Mouse (Mus musculus): ENCODE data around the gene Gabpb2. TPM values are rescaled to one million over a fixed set of nuclear protein-coding genes. Genes with fewer than 3 reads are reported as not detected.

Gene Gabpb2
- total and polyA plus RNA-seq, 3 experiments = 4.5 to 21.1 (median 19.0) TPM

DNA sequence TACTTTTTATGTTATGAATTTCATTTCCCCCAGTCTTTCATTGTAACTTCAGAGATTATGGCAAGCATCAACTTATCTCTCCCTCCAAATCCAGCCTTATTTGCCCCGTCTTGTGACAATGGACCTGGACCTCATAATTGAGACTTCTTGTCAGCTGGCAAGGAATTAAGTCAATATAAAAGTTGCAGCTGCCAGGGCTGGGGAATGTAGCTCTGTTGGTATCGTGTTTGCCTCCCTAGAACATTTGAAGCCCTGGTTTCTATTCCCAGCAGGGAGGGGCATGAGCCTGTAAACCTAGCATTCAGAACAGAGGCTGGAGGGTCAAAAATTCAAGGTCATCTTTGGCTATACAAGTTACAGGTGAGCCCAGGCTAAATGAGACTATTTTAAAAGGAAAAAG lies 21.9 kb downstream of the Gabpb2 start:
- no peak for DNase-seq

DNA sequence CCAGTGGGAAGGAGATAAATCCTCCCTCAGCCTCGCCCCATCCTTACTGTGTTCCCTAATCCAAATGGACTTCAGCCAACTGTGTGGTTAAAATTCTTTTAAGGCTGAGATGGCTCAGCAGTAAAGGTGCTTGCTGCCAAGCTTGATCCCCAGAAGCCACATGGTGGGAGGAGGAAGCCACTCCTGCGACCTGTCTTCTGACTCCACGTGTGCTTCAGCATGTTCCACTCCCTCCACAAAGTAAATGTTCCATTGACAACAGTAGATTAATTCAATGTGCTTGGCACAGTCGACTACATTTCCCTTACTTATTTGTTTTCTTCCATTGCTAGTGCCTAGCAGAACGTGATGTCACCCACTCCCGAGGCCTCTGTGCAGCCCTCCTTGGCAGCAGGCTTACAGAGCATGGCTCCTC lies 23.0 kb downstream of the Gabpb2 start:
- no peak for DNase-seq

DNA sequence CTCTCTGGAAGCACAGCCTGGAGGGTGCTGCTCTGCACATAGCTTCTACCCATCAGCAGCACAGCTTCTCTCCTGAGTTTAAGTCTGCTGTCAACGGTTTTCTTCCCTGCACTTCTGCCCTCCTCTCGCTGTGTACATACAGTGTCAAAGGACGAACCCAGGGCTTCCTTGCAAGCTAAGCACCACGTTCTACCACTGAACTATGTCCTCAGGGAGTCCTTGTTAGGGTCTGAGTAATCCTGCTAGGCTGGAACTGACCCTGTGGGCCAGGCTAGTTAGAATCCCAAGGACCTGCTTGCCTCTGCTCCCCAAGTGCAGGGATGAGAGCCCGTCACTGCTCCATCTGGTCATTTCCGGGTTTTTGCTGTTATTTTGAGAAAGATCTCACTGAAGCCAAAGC lies 30.8 kb downstream of the Gabpb2 start:
- peak; percentile 24 for DNase-seq

DNA sequence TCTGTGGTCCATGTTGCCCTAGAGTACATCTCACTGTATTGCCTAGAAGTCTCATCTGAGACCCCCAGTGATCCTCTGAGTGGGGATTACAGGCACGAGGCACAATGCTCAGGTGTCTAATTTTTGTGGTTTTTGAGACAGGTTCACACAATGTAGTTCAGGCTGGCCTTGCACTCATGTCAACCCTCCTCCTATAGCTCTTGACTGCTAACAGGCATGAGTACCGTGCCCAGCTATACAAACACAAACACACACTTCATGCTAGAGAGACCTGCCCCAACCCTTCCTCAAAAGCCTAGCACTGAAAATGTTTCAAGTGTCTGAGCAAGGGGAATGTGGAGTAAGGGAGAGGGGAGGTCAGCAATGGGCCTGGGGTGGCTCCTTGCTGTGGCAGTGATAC lies 31.6 kb downstream of the Gabpb2 start:
- DNase-seq = no peak

DNA sequence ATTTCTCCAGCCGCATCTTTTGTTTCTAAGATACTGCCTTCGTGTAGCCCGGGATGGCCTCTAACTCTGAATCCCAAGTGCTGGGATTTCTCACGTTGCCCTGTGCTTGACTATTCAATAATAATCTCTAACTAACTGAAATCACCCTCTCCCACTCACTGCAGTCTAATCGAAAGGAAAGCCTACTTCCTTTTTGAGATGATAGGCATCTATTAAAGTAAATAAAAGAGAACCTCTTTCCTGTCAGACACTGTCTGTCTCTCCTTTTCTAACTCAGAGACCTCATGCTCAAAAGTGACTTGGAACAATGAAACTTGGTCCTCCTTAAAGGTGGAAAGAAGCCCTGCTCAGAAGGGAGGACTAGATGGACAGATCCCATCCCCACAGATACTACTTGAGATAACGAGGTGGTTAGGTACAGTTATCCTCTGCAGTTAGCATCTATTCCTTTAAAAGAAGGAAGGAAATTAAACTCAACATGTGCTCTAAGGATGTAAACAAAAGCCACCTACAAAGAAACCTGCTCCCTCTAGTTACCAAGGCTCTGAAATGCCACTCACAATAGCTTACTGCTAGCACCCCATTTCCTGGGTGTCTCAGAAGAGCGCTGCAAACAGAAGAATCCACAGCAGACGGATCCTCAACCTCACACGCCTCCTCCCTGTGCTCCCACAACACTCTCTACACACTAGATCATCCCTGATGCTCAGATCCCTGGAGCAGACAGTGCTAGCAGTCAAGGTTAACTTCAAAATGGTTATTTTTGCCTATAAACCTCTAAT lies 32.7 kb downstream of the Gabpb2 start:
- no peak for DNase-seq

DNA sequence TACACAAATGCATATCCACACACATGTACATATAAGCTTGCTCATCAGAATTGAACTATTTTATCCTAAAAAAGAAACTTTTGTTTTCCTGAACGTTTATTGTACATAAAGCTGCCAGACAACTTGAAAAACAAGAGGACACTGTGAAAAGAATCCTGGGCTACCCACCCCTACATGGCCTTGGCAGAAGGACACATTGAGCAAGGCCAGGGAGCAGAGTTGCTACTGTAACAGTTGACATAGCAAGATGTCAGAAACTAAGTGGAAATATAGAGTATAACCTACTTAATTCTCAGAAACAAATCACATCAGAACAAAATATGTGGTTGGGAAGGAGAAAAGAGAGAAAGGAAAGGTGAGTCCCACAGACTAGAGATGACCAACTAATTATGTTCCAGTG lies 35.9 kb downstream of the Gabpb2 start:
- DNase-seq = peak; percentile 62

DNA sequence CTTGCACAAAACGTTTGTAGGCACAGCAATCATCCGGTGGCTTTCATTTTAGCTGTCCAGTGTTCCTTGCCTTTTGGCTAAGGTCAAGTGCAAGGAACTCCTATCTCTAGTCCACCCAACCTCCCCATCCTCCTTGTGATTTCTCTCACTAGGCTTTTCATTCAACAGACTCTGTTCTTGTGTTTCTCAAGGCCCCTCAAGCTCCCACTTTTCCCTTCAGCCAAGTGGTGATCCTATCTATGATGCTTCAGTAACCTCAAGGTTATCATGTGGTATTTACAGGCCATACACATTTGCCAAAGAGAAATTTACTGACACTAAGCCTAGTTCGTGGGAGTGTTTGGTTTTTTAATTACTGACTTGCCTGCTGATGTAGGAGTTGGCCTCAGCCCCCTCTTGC lies 37.8 kb downstream of the Gabpb2 start:
- no peak for DNase-seq

DNA sequence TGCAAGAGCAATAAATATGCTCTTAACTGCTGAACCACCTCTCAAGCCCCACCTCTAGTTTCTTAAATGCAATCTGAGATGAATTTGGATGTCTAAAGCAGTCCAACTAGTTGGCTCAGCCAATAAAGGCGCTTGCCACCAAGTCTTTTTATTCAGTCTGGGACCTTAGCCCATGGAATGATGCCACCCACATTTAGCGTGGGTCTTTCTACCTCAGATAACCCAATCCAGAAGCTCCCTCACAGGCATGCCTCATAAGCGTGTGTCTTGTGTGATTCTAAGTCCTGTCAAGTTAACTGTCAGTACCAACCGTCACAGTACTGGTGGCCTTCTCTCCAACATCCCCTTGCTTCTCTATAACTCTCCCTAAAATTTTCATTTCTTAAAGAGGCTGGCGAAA lies 38.8 kb downstream of the Gabpb2 start:
- DNase-seq = no peak

DNA sequence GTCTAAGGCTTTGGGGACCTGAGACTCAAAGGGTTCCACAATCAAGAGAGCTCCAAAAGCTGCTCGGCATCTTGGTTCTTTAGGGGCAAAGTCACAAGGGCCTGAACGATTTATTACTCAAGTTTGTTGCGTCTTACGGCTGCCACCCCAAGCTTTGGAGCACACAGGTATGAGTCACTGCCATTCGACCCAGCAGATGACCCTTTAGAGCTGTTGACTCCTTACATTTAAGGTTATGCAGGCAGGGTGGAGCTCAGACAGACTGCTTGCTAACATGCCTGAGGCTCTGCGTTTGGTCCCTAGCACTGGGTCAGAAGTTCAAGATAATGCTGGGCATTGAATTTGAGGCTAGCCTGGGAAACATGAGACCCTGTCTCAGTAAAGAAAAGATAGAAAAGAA lies 40.1 kb downstream of the Gabpb2 start:
- no peak for DNase-seq

DNA sequence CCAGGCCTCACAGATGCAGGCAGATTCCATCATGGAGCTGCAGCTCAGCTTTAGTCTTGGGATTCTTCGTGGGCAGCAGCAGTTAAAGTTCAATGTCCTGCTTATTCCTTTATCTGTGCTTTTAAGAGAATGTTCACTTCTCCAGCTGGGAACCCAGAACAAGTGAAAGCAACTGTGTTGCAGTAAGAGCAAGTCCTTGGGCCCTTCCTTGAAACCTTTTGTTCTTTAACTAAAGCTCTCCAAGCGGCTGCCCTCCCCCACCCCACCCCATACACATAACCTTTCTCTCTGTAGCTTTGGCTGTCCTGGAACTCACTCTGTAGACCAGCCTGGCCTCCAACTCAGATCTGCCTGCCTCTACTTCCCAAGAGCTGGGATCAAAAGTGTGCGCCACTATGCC lies 41.2 kb downstream of the Gabpb2 start:
- DNase-seq = no peak

DNA sequence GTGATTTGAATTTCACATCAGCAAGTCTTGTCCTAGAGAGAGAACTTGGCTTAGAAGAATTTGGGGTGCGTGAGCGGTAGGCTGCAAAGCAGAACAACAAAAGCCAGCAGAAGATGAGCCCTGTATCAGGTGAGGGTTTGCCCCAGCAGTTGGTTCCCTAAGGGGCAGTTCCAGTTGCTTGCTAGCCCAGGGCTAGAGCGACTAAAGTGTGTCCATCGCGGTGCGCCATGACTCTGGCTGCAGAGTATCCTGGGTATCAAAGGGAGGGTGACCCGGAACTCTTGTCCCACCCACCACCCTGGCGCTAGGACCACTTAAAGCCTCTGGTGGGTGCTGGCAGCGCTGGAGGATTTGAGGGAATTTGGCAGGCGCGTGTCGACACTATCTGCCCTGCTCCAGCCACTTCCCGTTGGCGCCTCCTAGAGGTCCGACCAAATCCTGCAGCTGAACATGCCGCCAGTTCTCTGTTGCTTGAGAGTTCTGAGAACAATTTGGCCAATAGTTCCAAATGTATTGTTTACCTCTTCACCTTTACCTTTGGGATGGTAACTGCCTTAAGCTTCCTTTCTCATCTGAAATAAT lies 43.6 kb downstream of the Gabpb2 start:
- DNase-seq = peak; percentile 88

DNA sequence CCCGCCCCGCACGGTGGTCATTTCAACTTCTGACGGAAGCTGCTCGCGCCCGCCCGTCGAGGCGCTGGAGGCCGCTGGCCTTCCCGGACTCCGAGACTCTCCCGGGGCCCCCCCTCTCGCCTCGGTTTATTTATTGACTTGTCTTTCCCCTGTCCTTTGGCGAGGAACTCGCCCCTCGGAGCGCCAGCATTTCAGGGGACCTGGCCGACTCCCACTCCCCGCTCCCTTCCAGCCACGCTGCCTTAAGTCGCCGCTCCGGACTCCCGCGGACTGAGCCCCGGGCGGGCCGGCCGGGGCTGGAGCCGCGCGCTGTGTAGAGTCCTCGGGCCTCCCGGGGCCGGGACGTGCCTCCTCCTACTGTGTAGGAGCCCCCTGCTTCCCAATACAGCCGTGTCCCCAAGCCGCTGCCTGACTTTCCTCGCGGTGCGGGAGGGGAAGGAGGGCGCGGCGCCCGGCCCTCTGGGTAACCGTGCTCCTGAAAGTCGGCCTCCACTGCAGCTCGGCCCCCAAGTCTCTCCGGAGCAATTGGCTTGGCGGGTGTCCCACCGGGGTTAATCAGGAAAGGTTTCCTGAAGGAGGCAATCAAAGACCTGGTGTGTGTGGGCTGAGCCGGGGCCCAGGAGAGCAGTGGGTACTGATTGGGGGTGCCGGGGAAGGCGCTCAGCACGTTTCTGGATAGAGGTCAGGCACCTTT lies 44.3 kb downstream of the Gabpb2 start:
- peak; percentile 43 for DNase-seq

DNA sequence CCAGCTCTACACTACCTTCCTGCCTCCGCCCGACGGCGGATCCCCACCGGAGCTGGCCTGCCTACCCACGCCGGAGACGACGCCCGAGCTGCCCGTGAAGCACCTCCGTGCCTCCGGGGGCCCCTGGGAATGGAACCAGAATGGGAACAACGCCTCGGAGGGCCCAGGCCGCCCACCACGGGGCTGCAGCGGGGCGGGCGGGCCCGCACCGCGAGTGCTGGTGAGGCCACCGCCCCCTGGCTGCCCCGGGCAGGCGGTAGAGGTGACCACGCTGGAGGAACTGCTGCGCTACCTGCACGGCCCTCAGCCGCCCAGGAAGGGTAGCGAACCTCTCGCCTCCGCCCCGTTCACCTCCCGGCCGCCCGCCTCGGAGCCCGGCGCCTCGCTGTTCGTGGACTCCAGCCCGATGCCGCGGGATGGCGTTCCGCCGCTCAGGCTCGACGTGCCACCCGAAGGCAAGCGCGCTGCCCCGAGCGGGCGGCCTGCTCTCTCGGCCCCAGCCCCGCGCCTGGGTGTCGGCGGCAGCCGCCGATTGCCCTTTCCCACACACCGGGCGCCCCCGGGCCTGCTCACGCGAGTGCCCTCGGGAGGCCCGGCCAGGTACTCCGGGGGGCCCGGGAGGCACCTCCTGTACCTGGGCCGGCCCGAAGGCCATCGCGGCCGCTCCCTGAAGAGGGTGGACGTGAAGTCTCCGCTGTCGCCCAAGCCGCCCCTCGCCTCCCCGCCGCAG lies 45.0 kb downstream of the Gabpb2 start:
- DNase-seq = no peak

DNA sequence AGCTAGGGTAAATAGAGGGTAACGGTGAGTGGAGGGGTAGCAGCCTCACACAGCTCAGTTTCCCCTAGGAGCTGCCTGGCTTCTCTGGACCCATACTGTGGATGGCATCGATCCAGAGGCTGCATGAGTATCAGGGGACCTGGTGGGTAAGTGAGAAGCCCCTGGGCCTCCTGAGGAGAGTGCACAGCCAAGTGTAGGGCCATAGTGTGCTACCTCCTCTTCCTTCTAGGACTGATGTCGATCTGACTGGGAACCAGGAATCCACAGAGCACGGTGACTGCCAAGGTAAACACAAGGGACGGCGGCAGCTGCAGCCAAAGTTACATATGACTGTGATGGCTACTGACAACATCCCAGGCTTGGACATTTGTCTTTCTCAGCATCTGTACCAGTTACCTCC lies 46.6 kb downstream of the Gabpb2 start:
- DNase-seq = no peak

DNA sequence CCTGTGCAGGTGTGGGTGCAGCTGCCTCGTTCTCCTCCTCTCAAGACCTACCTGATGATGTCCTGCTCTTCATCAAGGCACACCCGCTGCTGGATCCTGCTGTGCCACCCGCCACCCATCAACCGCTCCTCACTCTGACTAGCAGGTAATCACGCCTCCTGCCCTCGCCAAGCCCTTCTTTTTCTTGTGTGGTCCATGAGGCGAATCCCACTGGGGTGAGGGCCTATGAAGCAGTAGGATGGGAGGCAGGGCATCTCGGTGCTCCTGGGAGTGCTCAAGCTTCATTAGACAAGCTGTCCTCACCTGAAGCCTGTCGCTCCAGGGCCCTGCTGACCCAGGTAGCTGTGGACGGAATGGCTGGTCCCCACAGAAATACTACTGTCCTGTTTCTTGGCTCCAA lies 47.7 kb downstream of the Gabpb2 start:
- no peak for DNase-seq

DNA sequence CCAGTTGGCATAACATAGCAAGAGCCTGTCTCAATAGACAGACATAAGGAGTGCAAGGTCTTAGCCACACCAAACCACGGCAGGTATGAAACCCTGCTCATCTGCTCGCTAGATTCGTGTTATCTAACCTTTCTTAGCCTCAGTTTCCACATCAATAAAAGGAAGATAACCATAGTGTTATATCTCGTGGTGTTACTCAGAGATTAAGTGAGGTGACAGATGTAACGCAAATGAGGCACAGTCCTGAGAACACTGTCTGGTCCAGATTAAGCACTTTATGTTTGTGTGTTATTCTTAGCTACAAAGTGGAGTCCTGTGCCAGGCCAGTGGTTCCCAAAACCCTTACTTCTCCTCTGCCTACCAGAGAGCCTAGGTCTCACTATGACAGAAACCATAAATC lies 52.9 kb downstream of the Gabpb2 start:
- DNase-seq = no peak

DNA sequence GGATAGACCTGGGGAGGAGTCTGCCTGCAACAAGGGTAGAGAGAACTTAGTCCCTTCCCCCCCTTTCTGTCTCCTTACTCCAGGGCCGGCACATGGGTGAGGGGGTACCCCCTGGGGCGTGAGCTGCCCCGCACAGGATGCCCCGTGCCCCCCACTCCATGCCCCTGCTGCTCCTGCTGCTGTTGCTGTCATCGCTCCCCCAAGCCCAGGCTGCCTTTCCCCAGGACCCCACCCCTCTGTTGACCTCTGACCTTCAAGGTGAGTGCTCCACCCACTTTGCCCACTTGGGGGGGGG lies 53.5 kb downstream of the Gabpb2 start:
- no peak for DNase-seq

DNA sequence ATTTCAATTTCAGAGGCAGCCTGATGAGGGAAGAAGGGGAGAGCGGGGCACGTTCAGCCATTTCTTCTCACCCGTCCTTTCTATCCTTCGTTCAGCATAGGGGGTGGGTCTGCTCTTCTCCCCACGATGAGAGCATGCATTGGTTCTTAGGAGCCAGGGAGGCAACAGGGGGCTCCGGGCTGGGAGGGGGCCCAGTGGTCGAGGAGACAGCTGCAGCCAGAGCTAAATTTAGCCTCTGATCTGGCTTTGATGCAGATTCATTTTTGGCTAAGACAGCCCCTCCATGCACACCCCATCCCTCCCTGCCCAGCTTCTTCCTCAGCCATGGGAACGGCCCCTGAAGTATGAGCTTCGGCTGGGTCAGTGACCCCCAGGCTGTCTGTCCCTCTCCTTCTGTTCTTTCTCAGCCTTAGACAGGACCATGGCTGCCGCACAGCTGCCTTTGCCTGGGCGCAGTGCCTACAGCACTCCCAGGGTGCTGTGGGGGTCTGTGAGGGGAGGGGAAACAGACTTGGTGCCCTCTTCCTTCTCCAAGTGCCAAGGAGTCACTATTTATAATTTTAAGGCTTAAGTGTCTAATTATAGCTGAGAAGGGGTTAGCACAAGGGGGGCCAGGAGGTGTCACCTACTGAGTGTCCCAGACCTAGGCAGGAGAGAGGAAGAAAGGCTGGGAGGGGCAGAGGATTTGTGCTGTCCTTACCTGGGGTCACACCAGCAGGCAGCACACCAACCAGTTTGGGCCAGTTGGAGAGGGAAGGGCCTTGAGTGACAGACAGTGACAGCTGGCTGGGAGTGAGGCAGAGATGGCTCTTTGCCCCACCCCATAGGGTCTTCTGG lies 54.1 kb downstream of the Gabpb2 start:
- no peak for DNase-seq

DNA sequence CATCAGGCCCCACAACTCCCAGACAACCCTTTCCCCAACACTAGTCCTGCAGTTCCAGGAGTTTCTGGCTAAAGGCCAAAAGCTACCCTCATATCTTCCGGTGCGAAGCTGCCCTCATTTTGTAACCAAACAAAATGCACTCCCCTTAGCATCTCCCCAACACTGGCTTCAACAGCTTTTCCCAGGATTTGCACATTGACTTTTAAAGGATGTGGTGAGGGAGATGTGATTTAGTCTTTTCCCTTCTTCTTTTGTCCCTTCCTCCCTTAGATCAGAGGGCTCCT lies 55.4 kb downstream of the Gabpb2 start:
- DNase-seq = no peak

DNA sequence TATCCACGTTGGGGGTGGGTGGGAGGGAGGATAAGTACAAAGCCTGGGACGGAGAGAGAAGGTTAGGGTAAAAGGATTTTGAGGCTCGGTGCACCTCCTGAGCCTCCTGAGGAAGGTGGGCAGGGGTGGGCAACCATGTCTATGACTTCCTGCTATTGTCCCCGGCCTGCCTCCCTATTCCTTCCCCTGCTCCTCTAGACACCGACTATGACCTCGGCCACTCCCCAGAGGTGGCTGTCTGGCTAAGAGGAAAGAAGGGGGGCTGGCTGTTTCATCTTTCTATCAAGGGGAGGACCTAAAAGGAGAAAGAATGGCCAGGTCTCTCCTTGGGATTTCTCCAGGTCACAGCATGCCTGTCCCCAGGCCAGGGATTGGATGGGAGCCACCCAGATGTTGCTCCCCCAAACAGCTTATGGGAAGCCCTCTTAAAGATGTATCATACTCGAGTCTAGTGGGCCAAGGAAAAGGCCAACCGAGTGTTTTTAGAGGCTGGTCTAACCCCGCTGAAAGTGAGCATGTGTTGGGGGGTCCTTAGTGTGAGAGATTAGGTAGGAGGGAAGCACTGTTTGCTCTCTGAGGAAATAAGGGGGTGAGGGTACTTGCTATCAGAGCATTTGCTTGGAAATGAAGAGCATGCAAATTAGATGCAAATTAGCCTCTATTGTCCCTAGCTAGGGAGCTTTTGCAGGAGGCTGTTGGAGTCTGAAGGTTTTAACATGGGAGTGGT lies 55.9 kb downstream of the Gabpb2 start:
- DNase-seq = no peak

DNA sequence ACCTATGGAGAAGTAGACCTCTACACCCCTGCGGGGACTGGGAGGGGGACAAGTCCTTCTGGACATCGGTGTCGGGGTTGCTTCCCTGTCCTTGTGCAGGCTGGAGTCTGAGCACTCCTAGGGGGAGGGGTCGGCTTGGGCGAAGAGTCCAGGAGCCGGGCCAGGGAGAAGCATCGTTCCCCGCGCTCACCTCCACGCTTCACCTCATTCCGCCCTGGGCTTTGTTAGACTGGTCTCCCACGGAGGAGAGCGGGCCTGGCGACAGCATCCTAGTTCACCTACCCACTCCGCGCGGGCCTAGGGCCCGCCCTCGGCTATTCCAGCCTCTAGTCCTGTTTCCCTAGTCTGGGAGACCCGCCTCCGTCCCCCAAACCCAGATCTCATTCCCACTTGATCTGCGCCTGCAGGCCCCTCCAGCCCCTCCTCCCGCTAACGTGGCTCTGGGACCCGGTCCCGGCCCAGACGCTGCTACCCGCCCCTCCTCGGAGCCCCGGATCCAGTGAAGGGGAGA lies 56.6 kb downstream of the Gabpb2 start:
- DNase-seq = no peak
